Mouse (Mus musculus): ENCODE data around the gene Zfhx2. TPM values are rescaled to one million over a fixed set of nuclear protein-coding genes. Genes with fewer than 3 reads are reported as not detected.

Gene Zfhx2
- total RNA-seq, 1 experiment: 9.4 TPM

DNA sequence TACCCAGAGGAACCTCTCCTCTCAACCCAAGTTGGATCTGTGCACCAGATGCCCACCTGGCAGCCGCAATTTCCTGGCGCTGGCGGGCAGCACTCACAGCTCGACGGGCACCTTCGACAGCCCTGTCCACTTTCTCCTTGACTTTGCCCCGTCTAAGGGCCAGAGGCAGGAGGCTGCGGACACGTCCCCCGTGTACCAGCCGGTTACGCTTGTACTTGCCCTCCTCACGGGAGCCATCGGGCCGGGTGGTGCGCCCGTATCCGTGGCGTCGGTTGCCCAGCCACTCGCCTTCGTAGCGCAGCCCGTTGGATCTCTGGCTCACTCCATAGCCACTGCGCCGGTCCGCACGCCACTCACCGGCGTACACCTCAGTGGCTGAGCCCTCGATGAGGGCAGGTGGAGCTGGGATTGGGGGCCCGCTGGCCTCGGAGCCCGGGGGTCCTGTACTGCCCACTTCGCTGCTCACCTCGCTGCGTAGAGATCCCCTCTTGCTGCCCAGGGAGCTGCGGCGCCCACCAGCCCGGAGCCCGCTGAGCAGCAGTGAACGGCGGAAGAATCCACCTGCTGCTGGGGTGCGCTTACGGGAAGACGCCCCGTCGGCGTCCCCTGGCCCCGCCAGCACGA lies 21.3 kb upstream of the Zfhx2 start:
- in situ Hi-C loops (cut with MboI; ENCODE audit: low sequenced_read_pairs in 2 of 2, unreplicated experiment in 2 of 2): no loop called here
- no peak for TF ChIP-seq ZC3H11A (IDR thresholded peaks at IDR 0.05; ENCODE audit: borderline replicate concordance, low read depth, low read length)
- no peak for TF ChIP-seq HCFC1 (IDR thresholded peaks at IDR 0.05; ENCODE audit: borderline replicate concordance, insufficient read depth, low read length)
- TF ChIP-seq CHD2 (IDR thresholded peaks at IDR 0.05; ENCODE audit: low read depth, low read length): no peak
- no peak for TF ChIP-seq MAFK (IDR thresholded peaks at IDR 0.05; ENCODE audit: insufficient read depth, low read depth, low read length)
- TF ChIP-seq ZNF384 (IDR thresholded peaks at IDR 0.05; ENCODE audit: low read depth, low read length): no peak
- H3K9me3 ChIP-seq (ENCODE audit: control insufficient read depth, insufficient read depth, low read depth, low read length): no peaks in the 10 kb centered on the region
- no peak overlapping the region for H3K27ac ChIP-seq (ENCODE audit: insufficient read depth, low read depth, low read length, poor library complexity, severe bottlenecking)
- peak overlapping the region; percentile 36; the same call in 1 of the 2 replicates for H3K9ac ChIP-seq (ENCODE audit: insufficient read depth, low read depth, low read length, poor library complexity, severe bottlenecking)
- no peaks in the 10 kb centered on the region for H3K36me3 ChIP-seq (ENCODE audit: control insufficient read depth, insufficient read depth, low read length, poor library complexity, severe bottlenecking)
- peak overlapping the region; percentile 60 to 89 for H3K4me3 ChIP-seq (ENCODE audit: insufficient read depth in 1 of 2, low read depth in 1 of 2, low read length in 2 of 2, poor library complexity in 1 of 2, severe bottlenecking in 1 of 2)
- peaks cover 5 to 14% of the 10 kb centered on the region in 2 experiments; a peak in 3 of 4 replicates for H3K4me1 ChIP-seq (ENCODE audit: control insufficient read depth in 2 of 2, insufficient read depth in 2 of 2, low read length in 2 of 2, poor library complexity in 1 of 2)
- DNase-seq (ENCODE audit: low read depth, low spot score): no peak

GRCm38 (mm10) chr14:55111720-55112119 lies 19.6 kb upstream of the Zfhx2 start:
- DNase-seq (ENCODE audit: low read depth, low spot score): no peak
- no peak for TF ChIP-seq HCFC1 (IDR thresholded peaks at IDR 0.05; ENCODE audit: borderline replicate concordance, insufficient read depth, low read length)
- no peak for TF ChIP-seq CHD2 (IDR thresholded peaks at IDR 0.05; ENCODE audit: low read depth, low read length)
- no peak for TF ChIP-seq ZC3H11A (IDR thresholded peaks at IDR 0.05; ENCODE audit: borderline replicate concordance, low read depth, low read length)
- Histone ChIP-seq H3K27ac (ENCODE audit: insufficient read depth, low read depth, low read length, poor library complexity, severe bottlenecking) (no peak overlapping the region), H3K36me3 (ENCODE audit: control insufficient read depth, insufficient read depth, low read length, poor library complexity, severe bottlenecking) (no peaks in the 10 kb centered on the region), H3K4me1 (ENCODE audit: control insufficient read depth in 2 of 2, insufficient read depth in 2 of 2, low read length in 2 of 2, poor library complexity in 1 of 2) (peaks cover 5 to 13% of the 10 kb centered on the region in 2 experiments; a peak in 3 of 4 replicates), H3K9me3 (ENCODE audit: control insufficient read depth, insufficient read depth, low read depth, low read length) (no peaks in the 10 kb centered on the region), H3K4me3 (ENCODE audit: insufficient read depth in 1 of 2, low read depth in 1 of 2, low read length in 2 of 2, poor library complexity in 1 of 2, severe bottlenecking in 1 of 2) (no peak overlapping the region), H3K9ac (ENCODE audit: insufficient read depth, low read depth, low read length, poor library complexity, severe bottlenecking) (no peak overlapping the region)
- in situ Hi-C loops (cut with MboI; ENCODE audit: low sequenced_read_pairs in 2 of 2, unreplicated experiment in 2 of 2): no loop called here

GRCm38 (mm10) chr14:55110076-55110475 lies 18.0 kb upstream of the Zfhx2 start:
- Histone ChIP-seq H3K4me1 (ENCODE audit: control insufficient read depth in 2 of 2, insufficient read depth in 2 of 2, low read length in 2 of 2, poor library complexity in 1 of 2) (peaks cover 5 to 17% of the 10 kb centered on the region in 2 experiments; a peak in 3 of 4 replicates), H3K9ac (ENCODE audit: insufficient read depth, low read depth, low read length, poor library complexity, severe bottlenecking) (no peak overlapping the region), H3K36me3 (ENCODE audit: control insufficient read depth, insufficient read depth, low read length, poor library complexity, severe bottlenecking) (no peaks in the 10 kb centered on the region), H3K9me3 (ENCODE audit: control insufficient read depth, insufficient read depth, low read depth, low read length) (no peaks in the 10 kb centered on the region), H3K27ac (ENCODE audit: insufficient read depth, low read depth, low read length, poor library complexity, severe bottlenecking) (no peak overlapping the region), H3K4me3 (ENCODE audit: insufficient read depth in 1 of 2, low read depth in 1 of 2, low read length in 2 of 2, poor library complexity in 1 of 2, severe bottlenecking in 1 of 2) (no peak overlapping the region)
- in situ Hi-C loops (cut with MboI; ENCODE audit: low sequenced_read_pairs in 2 of 2, unreplicated experiment in 2 of 2): no loop called here
- TF ChIP-seq CHD2 (IDR thresholded peaks at IDR 0.05; ENCODE audit: low read depth, low read length) (no peak), ZNF384 (IDR thresholded peaks at IDR 0.05; ENCODE audit: low read depth, low read length) (no peak)
- no peak for DNase-seq (ENCODE audit: low read depth, low spot score)

DNA sequence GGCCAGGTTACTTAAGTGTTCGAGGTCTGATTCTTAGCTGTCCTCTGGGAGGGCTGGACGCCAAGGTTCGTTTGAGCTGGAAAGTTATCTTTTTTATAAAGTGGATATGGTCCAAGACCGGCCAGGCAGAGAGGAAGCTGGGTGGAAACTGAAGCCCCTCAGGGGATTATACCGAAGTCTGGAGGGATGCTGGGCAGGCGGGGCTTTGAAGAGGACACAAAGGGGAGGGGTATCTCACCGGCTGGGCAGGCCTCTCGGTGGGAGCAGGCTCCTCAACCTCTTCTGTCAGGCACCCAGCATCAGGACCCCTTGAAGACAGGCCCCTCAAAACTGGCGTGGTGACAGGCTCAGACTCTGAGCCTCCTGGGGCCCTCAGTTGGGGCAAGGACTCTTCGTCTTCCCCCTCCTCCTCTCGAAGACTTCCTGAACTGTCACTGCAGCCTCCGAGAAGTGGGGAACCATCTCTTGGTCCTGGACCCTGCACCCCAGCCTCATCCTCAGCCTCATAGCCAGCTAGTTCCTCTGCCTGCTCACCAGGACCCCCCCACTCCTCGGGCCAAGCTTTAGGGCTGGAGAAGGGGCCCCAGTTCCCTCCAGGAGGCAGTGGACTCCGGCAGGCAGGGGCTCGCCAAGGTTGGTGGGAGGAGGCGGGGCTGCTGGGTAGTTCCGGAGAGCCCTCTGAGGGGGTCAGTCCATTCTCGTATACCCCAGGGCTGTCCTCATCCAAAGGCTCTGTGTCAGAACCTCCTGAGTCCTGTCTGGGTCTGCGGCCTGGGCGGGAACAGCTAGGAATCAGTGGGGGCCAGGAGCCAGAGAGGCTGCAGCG lies 17.1 kb upstream of the Zfhx2 start:
- DNase-seq (ENCODE audit: low read depth, low spot score): no peak
- H3K9me3 ChIP-seq (ENCODE audit: control insufficient read depth, insufficient read depth, low read depth, low read length): no peaks in the 10 kb centered on the region
- H3K27ac ChIP-seq (ENCODE audit: insufficient read depth, low read depth, low read length, poor library complexity, severe bottlenecking): no peak overlapping the region
- H3K4me3 ChIP-seq (ENCODE audit: insufficient read depth in 1 of 2, low read depth in 1 of 2, low read length in 2 of 2, poor library complexity in 1 of 2, severe bottlenecking in 1 of 2): no peak overlapping the region
- in situ Hi-C loops (cut with MboI; ENCODE audit: low sequenced_read_pairs in 2 of 2, unreplicated experiment in 2 of 2): no loop called here
- no peak for TF ChIP-seq MAFK (IDR thresholded peaks at IDR 0.05; ENCODE audit: insufficient read depth, low read depth, low read length)
- TF ChIP-seq ZNF384 (IDR thresholded peaks at IDR 0.05; ENCODE audit: low read depth, low read length): no peak
- TF ChIP-seq ZC3H11A (IDR thresholded peaks at IDR 0.05; ENCODE audit: borderline replicate concordance, low read depth, low read length): no peak
- TF ChIP-seq CHD2 (IDR thresholded peaks at IDR 0.05; ENCODE audit: low read depth, low read length): no peak
- no peak overlapping the region for H3K9ac ChIP-seq (ENCODE audit: insufficient read depth, low read depth, low read length, poor library complexity, severe bottlenecking)
- H3K4me1 ChIP-seq (ENCODE audit: control insufficient read depth in 2 of 2, insufficient read depth in 2 of 2, low read length in 2 of 2, poor library complexity in 1 of 2): peaks cover 3 to 20% of the 10 kb centered on the region in 2 experiments; a peak in 3 of 4 replicates
- H3K36me3 ChIP-seq (ENCODE audit: control insufficient read depth, insufficient read depth, low read length, poor library complexity, severe bottlenecking): no peaks in the 10 kb centered on the region

Measured in ES-E14 (cell line).